Mouse (Mus musculus) ovary, postnatal 14 days (tissue): Measurements from ENCODE around the gene Rpp25l.
A peak's percentile ranks its signal among the peaks of the same experiment; 100 is the strongest.
"Not testable (repeated sequence)": the region's sequence is repeated elsewhere in the genome, so short reads cannot be mapped to it uniquely, and the experiment has no call there.

Experiments
- DNase-seq: peaks from one replicate; pipeline ENCODE4 v3.0.0; 2022; ENCODE audit warnings: low spot score

Gene Rpp25l

DNA sequence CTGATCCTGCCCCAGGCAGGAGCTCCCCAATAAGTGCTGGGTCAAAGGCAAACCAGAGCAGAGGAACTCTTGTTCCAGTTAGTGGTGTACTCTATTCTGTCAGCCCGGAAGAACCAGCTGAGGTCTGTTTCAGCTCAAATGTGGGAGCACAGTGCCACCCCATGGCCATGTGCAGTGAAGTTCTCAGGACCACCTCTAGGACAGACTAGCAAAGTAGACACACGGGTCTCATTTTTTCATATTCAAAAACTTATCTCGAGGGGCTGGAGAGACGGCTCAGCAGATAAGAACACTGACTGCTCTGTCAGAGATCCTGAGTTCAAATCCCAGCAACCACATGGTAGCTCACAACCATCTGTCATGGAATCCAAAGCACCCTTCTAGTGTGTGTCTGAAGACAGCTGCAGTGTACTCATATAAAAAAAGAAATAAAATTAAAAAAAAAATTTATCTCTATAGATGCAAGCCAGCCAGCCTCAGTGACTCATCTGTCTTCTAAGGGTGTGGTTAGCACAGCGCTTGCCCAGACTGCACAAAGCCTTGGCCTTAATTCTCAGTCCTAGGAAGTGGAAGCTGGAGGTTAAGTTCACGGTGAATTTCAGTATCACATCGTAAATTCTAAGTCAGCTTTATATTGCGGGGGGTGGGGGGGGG lies 24.4 kb upstream of the Rpp25l start:
- DNase-seq, result peak; percentile 61

DNA sequence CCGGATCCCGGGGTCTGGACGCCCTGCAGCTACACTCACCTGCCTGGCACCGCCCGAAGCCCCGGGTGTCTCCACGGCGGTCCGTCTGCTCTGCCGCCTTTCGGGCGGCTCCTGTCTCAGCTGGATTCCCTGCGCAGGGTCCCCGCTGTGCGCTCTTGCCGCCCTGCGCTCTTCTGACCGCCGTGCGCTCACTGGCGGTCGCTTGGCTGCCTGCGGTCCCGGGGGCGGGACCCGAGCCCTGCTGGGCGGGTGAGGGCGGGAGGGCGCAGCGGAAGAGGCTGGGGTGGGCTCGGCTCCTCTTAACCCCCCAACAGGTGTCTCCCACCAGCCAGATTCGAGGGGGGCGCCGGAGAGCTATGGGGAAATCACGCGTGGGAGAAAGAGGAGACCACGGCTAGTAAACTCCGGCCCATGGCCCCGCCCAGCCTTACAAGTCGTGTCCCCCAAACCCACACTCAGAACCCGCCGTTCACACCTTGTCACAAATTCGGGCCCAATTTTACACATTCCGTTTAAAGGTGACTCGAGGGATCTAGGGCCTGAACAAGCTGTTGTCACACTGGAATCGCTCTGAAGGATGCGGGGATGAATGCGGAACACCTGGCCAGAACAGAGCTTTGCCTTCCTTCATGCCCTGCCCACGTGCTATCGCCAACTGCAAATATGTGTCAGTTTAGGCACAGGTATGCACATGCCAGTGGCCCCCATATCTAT lies 17.9 kb upstream of the Rpp25l start, which contains the start of gene Arid3c:
TSS of gene Arid3c (minus strand) at position 91 of the 714 bp plus-strand sequence.
- no peak for DNase-seq

GRCm38 (mm10) chr4:41726826-41727621 lies 13.7 kb upstream of the Rpp25l start:
- DNase-seq, result no peak

GRCm38 (mm10) chr4:41722918-41723351 lies 9.6 kb upstream of the Rpp25l start, which contains the start of gene Dctn3:
Gene Dctn3 (minus strand): TSS chr4:41723170.
- DNase-seq, result peak; percentile 69

DNA sequence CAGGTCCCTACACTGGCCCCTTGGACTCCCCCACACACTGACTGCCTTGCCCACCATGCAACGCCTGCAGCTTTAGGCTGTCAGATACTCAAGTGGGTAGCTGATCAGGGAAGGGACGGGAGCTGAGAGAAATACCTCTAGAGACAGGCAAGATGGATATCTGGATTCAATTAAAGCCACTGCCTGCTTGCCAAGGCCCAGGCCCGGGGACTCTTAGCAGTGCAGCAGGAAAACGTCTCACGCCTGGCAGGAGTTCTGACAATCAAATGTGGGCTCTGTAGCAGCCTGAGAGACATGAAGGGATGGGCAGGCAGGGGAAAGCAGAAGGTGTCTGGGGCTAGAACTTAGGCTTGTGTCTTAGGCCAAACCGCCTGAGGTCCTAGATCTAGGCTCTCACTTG lies 3.5 kb upstream of the Rpp25l start:
- no peak for DNase-seq

DNA sequence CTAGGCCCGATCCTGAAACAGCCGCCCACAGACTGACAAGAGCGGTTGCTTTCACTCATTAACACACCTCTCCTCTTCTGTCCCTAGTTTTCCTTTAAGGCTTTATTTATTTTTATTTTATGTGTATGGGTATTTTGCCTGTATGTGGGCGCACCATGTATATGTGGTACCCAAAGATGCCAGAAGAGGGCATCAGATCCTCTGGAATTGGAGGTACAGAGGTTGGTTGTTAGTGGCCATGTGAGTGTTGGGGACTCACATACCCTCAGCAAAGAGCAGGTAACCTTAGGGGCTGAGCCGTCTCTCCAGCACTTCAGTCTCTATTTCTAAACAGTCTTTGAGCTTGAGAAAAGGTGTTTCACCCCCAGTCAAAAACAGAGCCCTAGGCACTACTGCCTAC lies 2.3 kb upstream of the Rpp25l start:
- no peak for DNase-seq

- no peak for DNase-seq
These were observed 1.7 kb upstream of the Rpp25l start for GRCm38 (mm10) chr4:41715082-41715481.

DNA sequence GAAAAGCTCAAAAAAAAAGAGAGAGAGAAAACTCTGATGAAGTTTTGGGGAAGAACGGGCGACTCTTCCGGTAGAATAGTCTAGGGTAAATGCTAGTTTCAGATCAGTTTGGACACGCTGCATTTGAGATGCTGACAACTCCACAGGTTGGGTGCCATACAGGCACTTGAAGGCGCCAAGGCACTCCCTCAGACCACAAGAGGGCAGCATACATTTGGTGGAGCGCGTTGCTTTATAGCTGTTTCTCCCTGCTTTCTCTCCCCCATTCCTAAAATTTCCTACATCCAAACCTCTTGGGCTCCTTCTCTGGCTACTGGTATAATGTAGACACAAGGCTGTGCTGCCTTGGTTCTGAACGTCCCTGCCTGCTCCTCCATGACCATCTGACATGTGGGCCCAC lies 942 bp upstream of the Rpp25l start:
- peak; percentile 50 for DNase-seq

GRCm38 (mm10) chr4:41712421-41713196 lies 725 bp downstream of the Rpp25l start:
- DNase-seq, result no peak

GRCm38 (mm10) chr4:41711705-41712375 lies 1.5 kb downstream of the Rpp25l start:
- no peak for DNase-seq

DNA sequence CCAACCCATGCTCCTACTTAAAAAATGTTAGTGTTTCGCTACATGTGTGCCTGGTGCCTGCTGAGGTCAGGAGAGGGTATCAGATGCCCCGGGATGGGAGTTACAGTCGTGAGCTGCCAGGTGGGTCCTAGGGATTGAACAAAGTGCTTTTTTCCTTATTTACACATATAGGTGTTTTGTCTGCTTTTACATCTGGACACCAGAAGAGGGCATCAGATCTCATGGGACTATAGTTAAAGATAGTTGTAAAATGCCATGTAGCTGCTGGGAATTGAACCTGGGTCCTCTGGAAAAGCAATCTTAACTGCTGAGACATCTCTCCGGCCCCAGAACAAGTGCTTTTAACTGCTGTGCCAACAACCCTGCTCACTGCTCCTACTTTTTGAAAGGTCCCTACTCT lies 3.1 kb downstream of the Rpp25l start:
- no peak for DNase-seq

- no peak for DNase-seq
These were observed 5.1 kb downstream of the Rpp25l start for GRCm38 (mm10) chr4:41708192-41708745.

DNA sequence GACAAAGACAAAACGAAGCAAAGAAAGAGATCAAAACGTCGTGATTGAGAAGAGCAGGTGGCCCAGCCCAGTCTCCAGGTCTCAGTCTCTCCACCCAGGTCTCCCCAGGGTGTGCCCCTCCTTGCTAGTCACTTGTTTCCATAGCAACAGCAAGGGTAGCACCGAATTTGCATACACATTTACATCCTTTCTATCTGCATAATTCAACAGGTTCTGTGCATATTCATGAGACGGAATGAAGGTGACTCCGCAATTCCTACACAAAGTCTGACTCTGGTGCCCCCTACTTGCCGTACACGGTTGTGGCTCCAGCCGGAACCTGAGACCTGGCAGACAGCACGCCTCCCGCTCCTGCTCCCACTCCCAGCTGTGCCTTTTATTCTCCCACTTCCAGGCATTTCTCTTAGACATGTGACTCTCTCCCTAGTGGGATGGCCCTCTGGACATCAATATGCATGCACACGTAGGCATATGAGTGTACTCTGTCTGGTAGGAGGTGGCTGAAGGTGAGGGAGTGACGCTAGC lies 6.3 kb downstream of the Rpp25l start:
- DNase-seq, result peak; percentile 43

GRCm38 (mm10) chr4:41705922-41706754 lies 7.2 kb downstream of the Rpp25l start:
- no peak for DNase-seq

DNA sequence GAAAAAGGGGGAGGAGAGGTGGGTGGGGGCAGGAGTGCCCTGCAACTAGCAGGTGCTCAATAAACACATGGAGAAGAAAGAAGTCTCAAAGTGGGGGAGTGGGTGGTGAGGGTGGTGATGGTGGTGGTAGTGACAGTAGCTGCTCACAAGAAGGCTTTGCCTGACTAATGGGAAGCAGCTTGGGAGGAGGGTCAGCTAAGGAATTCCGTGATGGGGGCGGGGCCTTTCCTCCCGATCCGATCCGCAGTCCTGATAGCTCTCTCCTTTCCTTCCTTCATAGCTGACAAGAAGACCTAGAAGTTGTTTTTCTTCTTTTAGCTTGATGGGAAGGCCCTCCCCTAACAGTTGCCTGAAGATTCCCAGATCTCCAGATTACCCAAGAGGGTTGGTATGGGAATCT lies 8.7 kb downstream of the Rpp25l start:
- DNase-seq, result no peak

- DNase-seq, result not testable (repeated sequence)
These were observed 11.1 kb downstream of the Rpp25l start for GRCm38 (mm10) chr4:41702226-41702625.

- DNase-seq, result not testable (repeated sequence)
These were observed 13.1 kb downstream of the Rpp25l start for GRCm38 (mm10) chr4:41700224-41700623.

- DNase-seq, result not testable (repeated sequence)
These were observed 13.6 kb downstream of the Rpp25l start, which contains the start of gene Il11ra1 for GRCm38 (mm10) chr4:41699783-41700182. Gene Il11ra1 (plus strand): TSS chr4:41699989.

DNA sequence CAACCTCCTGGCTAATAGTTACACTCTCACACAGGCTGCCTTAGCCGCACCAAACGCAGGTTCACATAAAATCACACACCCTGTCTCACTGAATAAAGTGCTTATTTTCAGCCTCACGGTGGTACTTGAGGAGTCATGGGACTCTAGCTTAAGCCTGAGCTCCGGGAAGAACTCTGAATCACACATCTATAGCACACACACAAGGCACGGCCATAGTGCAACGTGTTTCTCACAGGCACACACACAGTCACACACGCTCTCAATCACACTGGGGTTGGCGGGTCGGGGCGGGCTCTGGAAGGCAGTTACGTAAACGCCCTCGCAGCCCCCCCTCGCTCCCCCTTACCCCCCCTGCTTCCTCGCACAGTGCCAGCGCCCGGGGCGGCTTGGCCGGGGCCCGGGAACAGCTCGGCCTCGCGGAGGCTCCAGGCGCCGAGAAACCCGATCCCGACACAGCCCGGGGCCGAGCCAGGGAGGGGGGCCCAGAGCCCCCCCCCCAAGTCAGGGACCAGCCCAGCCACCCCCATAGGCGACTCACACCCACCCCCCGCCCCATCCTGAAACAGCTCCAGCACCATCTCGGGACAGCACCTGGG lies 14.8 kb downstream of the Rpp25l start:
- not testable (repeated sequence) for DNase-seq
